Mouse (Mus musculus) heart, postnatal 25 days (tissue): ENCODE measurements around the gene Hecw1. TPM values are rescaled to one million over a fixed set of nuclear protein-coding genes. Genes with fewer than 3 reads are reported as not detected.

Experiments used
- DNase-seq: peaks from one replicate; pipeline ENCODE4 v3.0.0; 2022; ENCODE audit warnings: low spot score
- intact Hi-C: fragments of 180-260 bp; cut with DNase I; formaldehyde crosslinking; loops from one replicate; pipeline ENCODE4 v1.15.1; 2025
- total RNA-seq, 2 experiments: library from RNA; stranded (reverse); gene quantifications; 2 replicates each; pipeline ENCODE4 v1.2.3; 2021

Gene Hecw1
- total RNA-seq = under 1 TPM; 0.21 to 0.31 TPM

DNA sequence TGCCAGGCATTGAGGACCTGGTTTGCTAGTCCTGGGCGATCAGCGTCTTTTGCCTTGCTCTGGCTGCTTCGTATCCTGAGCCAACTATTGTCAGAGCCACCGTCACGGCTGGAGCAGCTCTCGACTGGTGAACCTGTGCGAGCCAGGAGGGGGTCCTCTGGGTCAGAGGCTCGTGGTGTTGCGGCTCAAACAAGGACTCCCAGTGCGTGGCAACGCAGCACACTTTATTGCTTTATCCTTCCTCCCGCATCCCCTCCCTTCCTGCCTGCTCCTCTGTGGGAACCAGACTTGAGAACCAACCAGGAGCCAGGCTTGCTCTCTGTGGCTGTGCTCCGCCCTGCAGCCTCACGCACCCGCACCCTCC, at the start of gene Hecw1:
Gene Hecw1 (minus strand): TSS at position 323 of the 364 bp plus-strand sequence.
- DNase-seq = no peak
- intact Hi-C loops = no loop called here

DNA sequence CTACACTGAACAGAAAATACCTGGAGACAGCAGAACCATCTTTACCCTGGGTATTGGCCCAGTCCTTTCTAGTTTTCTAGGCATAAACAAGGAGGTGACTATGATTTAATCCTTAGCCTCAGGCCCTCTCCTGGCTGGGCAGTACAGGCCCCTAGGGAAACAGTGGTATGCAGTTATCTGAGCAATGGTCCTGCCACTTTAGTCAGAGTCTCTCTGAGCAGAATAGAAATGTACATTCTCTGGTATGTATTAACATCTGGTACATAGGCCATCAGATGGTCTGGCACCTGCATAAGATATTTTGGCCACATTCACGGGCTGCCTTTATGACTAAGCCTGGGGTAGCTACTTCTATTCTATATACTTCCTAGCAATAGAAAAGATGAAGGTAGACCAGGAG, 38.3 kb upstream of the Hecw1 start:
- no peak for DNase-seq
- intact Hi-C loops = no loop called here

- DNase-seq = no peak
- intact Hi-C loops = no loop called here
These were observed 29.6 kb upstream of the Hecw1 start for GRCm38 (mm10) chr13:14552628-14553027.

GRCm38 (mm10) chr13:14542860-14543259, 19.8 kb upstream of the Hecw1 start:
- intact Hi-C loops = no loop called here
- DNase-seq = no peak

GRCm38 (mm10) chr13:14522128-14522905, 711 bp downstream of the Hecw1 start:
- intact Hi-C loops = no loop called here
- DNase-seq = no peak

DNA sequence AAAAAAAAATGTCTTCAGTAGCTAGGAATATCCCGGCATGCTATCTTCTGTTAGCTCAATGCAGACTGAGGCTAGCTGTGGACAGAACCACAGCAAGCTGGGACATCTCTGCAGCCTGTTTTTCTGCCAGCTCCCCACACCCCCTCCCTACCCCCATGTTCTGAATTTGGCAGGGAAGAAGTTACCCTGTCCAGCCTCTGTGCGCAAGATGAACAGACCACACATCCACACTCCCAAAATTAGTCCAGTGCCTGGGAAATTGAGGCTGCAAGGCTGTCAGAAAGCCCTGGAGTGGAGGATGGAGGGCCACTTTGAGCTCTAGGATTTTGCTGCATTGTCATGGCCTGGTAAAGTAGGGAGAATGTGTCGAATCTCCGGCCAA, 1.3 kb downstream of the Hecw1 start:
- intact Hi-C loops = no loop called here
- no peak for DNase-seq

DNA sequence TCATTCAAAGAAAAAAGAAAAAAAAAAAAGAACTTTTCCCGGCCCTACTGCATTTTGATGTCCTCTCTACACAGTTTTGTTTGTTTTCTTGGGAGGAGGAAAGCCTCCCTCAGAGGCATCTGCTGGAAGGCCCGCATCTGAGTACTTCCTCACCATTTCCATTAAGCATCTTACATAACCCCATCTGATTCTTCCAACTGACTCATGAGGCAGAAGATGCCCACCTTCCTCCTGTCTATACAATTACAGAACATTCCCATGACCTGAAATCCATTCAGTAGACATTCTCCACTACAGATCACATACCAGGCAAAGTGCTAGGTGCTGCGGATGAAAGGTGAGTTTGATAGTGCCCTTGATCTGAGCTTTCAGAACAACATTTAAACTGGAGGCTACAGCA, 3.4 kb downstream of the Hecw1 start:
- no peak for DNase-seq
- intact Hi-C loops = no loop called here

- no peak for DNase-seq
- intact Hi-C loops = no loop called here
These were observed 5.5 kb downstream of the Hecw1 start for GRCm38 (mm10) chr13:14517478-14517877.

GRCm38 (mm10) chr13:14515106-14515505, 7.9 kb downstream of the Hecw1 start:
- intact Hi-C loops = no loop called here
- DNase-seq = no peak

DNA sequence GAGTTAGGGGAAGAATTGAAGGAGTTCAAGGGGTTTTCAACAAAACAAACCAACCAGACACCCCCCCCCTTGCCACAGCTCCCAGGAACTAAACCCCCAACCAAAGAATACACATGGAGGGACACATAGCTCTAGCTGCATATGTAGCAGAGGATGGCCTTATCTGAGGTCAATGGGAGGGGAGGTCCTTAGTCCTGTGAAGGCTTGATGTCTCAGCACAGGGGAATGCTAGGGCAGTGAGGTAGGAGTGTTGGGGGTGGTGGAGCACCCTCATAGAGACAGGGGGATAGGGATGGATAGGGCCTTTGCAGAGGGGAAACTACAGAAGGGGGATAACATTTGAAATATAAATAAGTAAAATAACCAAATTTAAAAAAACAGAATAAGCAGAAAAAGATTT, 9.1 kb downstream of the Hecw1 start:
- DNase-seq = no peak
- intact Hi-C loops = no loop called here

DNA sequence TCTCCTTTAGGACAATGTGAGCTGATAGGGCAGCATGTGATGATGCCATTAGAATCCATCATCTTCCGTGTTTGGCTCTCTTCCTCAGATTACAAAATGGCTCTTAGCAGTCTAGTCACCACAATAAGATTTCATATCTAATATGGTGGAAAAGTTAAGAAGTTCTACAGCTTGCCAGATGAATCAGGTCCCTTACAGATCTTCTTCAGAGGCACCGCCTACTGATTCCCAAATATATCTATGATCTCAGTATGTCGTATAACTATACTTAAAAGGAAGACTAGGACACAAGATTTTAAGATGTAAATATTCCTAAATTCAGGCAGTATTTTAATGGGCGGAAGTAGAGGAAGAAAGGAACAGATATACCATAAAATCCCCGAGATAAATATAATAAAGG, 16.3 kb downstream of the Hecw1 start:
- DNase-seq = no peak

GRCm38 (mm10) chr13:14500251-14500650, 22.8 kb downstream of the Hecw1 start:
- no peak for DNase-seq
- intact Hi-C loops = no loop called here

More for the DNA sequence above, 16.3 kb downstream of the Hecw1 start:
- intact Hi-C loops = no loop called here

DNA sequence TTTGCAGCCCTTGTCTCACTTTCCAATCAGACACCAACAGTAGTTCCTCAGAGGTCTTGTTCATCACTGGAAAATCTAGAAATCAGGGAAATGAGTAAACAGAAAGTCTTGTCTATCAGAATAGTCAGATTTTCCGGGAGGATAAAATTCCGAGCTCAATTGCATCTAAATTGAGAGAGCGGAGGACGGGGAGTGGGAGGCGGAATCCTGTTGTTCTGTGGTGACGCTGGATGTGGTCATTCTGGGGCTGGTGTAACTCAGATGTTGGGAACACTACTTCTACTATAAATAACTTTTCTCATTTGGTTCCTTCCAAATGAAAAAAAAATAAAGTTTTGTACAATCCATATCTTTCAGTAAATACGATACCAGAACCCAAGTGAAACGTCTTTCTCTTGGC, 24.2 kb downstream of the Hecw1 start:
- intact Hi-C loops = no loop called here
- DNase-seq = no peak

DNA sequence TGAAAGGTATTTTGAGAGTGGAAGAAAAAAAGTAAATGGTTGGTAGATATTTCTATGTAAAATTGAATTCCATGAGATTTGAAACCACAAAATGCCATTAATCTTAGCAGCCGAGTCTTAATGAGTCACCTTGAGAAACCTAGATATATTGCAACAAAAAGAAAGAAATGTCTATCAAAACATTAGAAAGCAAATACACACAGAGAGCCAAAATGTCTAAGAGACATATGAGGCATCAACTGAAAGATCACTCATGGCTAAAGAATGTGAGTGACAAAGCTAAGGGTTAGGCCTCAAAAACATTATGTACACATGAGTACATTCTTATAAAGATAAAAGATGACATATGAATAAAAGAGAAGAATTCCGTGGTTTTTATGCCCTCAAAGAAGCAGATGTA, 26.1 kb downstream of the Hecw1 start:
- no peak for DNase-seq
- intact Hi-C loops = no loop called here

DNA sequence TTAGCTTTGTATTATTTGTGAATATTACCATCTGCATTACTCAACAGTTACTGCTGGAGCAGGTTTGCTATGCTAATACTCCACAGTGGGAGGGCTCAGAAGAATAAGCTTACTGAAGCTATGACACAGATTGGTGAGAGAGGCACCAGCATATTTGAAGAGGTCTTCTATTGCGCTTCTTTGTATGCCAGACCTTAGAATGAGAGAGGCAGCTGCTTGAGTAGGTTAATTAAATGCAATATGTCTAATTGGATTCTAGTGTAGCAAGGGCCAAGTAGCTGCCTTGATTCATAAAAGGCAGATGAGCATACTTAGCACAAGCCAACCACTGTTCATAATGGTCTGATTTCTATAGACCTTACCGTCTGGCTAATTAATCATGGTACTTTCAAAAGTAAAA, 35.2 kb downstream of the Hecw1 start:
- intact Hi-C loops = no loop called here
- DNase-seq = no peak

DNA sequence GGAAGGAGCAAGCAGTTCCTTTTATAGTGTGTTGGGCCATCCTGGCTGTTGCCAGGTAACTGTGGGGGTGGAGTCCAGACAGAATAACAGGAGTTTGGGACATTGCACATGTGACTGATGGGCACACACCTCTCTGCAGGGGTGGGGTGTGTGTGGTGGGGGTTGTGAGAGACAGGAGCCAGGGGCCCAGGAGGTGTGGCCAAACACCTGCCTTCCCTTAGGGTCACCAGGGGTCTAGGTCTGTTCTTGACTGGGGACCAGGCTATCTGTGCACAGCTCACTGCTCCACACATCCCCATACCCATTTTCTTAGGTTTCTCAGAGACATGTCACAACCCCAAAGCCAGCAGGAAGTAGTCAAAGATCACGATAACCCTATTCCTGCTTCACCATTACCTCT, 51.9 kb downstream of the Hecw1 start:
- intact Hi-C loops = no loop called here
- no peak for DNase-seq

DNA sequence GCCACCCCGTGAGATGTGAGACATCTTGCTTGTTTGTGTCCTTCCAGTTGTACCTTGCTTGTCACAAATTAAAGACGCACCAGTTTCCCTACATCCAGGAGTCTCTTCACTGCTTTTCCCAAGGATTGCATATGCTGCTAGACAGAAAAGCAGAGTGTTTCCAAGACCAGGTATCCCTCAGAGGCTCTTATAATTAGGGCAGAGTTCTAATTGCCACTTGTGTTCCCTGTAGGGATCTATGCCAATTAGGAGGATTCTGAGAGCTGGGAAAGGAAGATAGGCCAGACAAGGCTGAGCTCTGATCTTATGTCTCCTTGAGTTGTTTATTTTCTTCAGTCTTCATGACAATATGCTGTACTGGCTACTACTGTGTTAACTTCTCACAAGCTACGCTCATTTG, 55.5 kb downstream of the Hecw1 start:
- intact Hi-C loops = no loop called here
- no peak for DNase-seq

GRCm38 (mm10) chr13:14461036-14461435, 62.0 kb downstream of the Hecw1 start:
- intact Hi-C loops = no loop called here
- DNase-seq = no peak

GRCm38 (mm10) chr13:14457043-14457442, 66.0 kb downstream of the Hecw1 start:
- DNase-seq = no peak
- intact Hi-C loops = no loop called here

DNA sequence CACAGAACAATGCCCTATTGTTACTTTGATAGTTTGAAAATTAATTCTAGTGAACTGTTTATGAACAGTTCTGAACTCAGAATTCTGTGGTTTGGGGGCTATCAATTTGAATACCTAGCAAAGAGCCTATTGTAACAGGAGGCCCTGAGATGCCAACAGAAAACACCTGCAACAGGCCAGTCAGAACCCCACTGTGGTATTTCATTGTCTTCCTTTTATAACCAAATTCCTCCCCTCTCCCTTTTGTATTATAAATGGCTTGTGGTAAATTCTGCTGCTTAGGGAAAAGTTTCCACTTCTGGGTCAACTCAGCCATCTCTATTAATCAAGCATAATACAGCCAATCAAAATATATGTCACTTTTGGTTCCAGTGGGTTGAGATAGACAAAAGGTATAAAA, 83.5 kb downstream of the Hecw1 start:
- no peak for DNase-seq
- intact Hi-C loops = no loop called here

- no peak for DNase-seq
- intact Hi-C loops = no loop called here
These were observed 94.0 kb downstream of the Hecw1 start for GRCm38 (mm10) chr13:14428845-14429553.

DNA sequence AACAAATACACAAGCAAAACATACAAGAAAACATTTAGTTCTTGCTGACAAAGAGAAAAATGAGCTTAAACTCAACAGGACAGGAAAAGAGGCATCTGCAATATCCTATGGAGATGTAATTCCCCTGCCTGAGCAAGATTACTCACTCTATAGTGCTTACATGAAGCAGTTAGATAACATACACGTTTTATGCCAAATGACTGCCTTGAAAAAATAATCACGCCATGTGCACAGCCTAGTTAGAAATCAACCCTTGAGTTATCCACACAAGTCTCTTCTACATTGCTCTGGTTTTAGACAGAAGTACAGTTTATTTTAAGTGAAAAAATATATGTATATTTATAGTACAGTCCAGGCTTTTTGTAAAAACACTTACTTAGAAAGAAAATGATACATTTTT, 98.2 kb downstream of the Hecw1 start:
- no peak for DNase-seq
- intact Hi-C loops = no loop called here
